Mouse (Mus musculus) hindbrain, embryonic 10.5 days (tissue): Measurements from ENCODE around the gene Myo1g. TPM values are rescaled to one million over a fixed set of nuclear protein-coding genes. Genes with fewer than 3 reads are reported as not detected.

Experiments
- DNase-seq: peaks from one replicate; pipeline ENCODE4 v3.0.0-alpha.2; 2017; ENCODE audit warnings: low spot score
- H3K27ac ChIP-seq: fragments of 300-500 bp; sonication (generic); 2 replicates; pipeline ENCODE4 v1.5.1; 2016; ENCODE audit warnings: mild to moderate bottlenecking, moderate library complexity
- H3K27me3 ChIP-seq: fragments of 300-500 bp; sonication (generic); 2 replicates; pipeline ENCODE4 v1.6.1; 2016; ENCODE audit warnings: mild to moderate bottlenecking; ENCODE audit not compliant: poor library complexity, insufficient read depth, severe bottlenecking
- H3K36me3 ChIP-seq: fragments of 300-500 bp; sonication (generic); 2 replicates; pipeline ENCODE4 v1.6.1; 2016; ENCODE audit warnings: mild to moderate bottlenecking, moderate library complexity
- H3K4me1 ChIP-seq: fragments of 300-500 bp; sonication (generic); replicated peaks from 2 replicates; pipeline ENCODE4 v1.6.1; 2016; ENCODE audit warnings: mild to moderate bottlenecking
- H3K4me3 ChIP-seq: fragments of 300-500 bp; sonication (generic); 2 replicates; pipeline ENCODE4 v1.5.1; 2016; ENCODE audit warnings: mild to moderate bottlenecking, moderate library complexity
- H3K9me3 ChIP-seq: fragments of 300-500 bp; sonication (generic); 2 replicates; pipeline ENCODE4 v1.6.1; 2016; ENCODE audit warnings: mild to moderate bottlenecking, moderate library complexity
- WGBS: fragments of 180-500 bp; shearing (Covaris S2); methylation state at CpG from one replicate; pipeline ENCODE4 v1.1.7; 2016; 5-methylcytosine and 5-hydroxymethylcytosine counted together
- polyA plus RNA-seq: library from polyadenylated mRNA; unstranded; fragments of >200 nt; fragmentation: Nextera tagmentation; extraction: Ambion mirVana; gene quantifications from 2 replicates; pipeline ENCODE4 v1.2.1, GENCODE M21; 2016

Gene Myo1g
- 1.1 TPM in 2 replicates for polyA plus RNA-seq

DNA sequence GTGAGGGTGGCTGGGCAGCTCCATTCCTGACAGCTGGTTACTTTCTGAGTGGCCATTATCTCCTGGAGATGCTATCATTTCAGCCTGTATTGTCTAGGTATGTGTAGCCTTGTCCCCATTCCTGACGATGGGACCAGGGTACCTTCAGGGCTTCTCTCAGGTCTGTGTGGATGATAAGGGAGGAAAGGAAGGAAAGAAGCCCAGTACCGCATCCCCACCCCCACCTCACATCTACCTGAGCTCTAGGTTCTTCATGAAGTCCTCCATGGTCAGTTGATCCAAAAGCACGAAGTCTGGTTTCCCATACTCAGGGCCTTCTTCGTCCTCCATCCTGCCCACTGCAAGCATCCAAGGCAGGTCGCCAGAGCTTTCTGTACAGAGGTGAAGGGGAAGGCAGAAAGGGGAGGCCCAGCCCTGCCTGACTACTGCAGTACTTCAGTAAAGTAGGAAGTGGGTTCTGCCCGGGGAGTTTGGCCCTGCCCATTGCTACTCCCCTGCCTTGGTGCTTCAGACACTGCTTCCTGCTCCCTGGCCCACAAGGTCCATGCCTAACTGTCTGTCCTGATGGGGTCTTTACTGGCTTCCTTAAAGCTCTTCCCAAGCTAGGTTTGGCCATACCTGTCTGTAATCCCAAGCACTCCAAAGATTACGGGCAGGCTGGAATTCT lies at the start of gene Myo1g:
Gene Myo1g, minus strand, starts transcription at position 459 of the 667 bp plus-strand sequence.
- WGBS = 80% methylated on average over 7 of the region's 7 CpGs
- H3K9me3 ChIP-seq = no peaks in the 10 kb centered on the region
- no peak within 1 kb of the TSS for H3K4me3 ChIP-seq
- H3K4me1 ChIP-seq = peaks cover 1% of the 10 kb centered on the region; the same call in 1 of the 2 replicates
- no peak within 1 kb of the TSS for H3K27ac ChIP-seq
- DNase-seq = no peak
- no peaks in the 10 kb centered on the region for H3K27me3 ChIP-seq
- H3K36me3 ChIP-seq = peaks cover 24% of the 10 kb centered on the region

GRCm38 (mm10) chr11:6569410-6569777 lies 48.6 kb upstream of the Myo1g start:
- Histone ChIP-seq H3K9me3 (no peaks in the 10 kb centered on the region), H3K4me1 (peaks cover 10% of the 10 kb centered on the region), H3K4me3 (no peak overlapping the region), H3K36me3 (peaks cover 70% of the 10 kb centered on the region), H3K27me3 (no peaks in the 10 kb centered on the region), H3K27ac (peak overlapping the region; percentile 36; the same call in 1 of the 2 replicates)
- no peak for DNase-seq
- 69% methylated on average over 3 of the region's 3 CpGs for WGBS

GRCm38 (mm10) chr11:6568584-6569409 lies 48.0 kb upstream of the Myo1g start:
- Histone ChIP-seq H3K4me1 (peaks cover 10% of the 10 kb centered on the region), H3K27me3 (no peaks in the 10 kb centered on the region), H3K27ac (peak overlapping the region; percentile 36; the same call in 1 of the 2 replicates), H3K4me3 (no peak overlapping the region), H3K36me3 (peaks cover 72% of the 10 kb centered on the region), H3K9me3 (no peaks in the 10 kb centered on the region)
- WGBS = 72% methylated on average over 11 of the region's 11 CpGs
- no peak for DNase-seq

- Histone ChIP-seq H3K4me1 (peaks cover 10% of the 10 kb centered on the region), H3K9me3 (no peaks in the 10 kb centered on the region), H3K27me3 (no peaks in the 10 kb centered on the region), H3K4me3 (no peak overlapping the region), H3K27ac (no peak overlapping the region), H3K36me3 (peaks cover 72% of the 10 kb centered on the region)
- no peak for DNase-seq
- WGBS = 93% methylated on average over 8 of the region's 8 CpGs
Measured at GRCm38 (mm10) chr11:6567951-6568350, 47.2 kb upstream of the Myo1g start.

GRCm38 (mm10) chr11:6566496-6566895 lies 45.7 kb upstream of the Myo1g start:
- Histone ChIP-seq H3K36me3 (peaks cover 68% of the 10 kb centered on the region), H3K9me3 (no peaks in the 10 kb centered on the region), H3K27me3 (no peaks in the 10 kb centered on the region), H3K4me1 (peaks cover 10% of the 10 kb centered on the region), H3K27ac (no peak overlapping the region), H3K4me3 (no peak overlapping the region)
- DNase-seq = no peak
- 88% methylated on average over 4 of the region's 4 CpGs for WGBS

- Histone ChIP-seq H3K36me3 (peaks cover 55% of the 10 kb centered on the region), H3K9me3 (no peaks in the 10 kb centered on the region), H3K4me1 (no peaks in the 10 kb centered on the region), H3K4me3 (no peak overlapping the region), H3K27me3 (no peaks in the 10 kb centered on the region), H3K27ac (no peak overlapping the region)
- WGBS = 94% methylated on average over 4 of the region's 4 CpGs
- DNase-seq = no peak
Measured at GRCm38 (mm10) chr11:6563201-6563600, 42.4 kb upstream of the Myo1g start.

- Histone ChIP-seq H3K27me3 (no peaks in the 10 kb centered on the region), H3K9me3 (no peaks in the 10 kb centered on the region), H3K36me3 (peaks cover 55% of the 10 kb centered on the region), H3K27ac (no peak overlapping the region), H3K4me1 (no peaks in the 10 kb centered on the region), H3K4me3 (no peak overlapping the region)
- WGBS = 93% methylated on average over 6 of the region's 6 CpGs
- DNase-seq = no peak
Measured at GRCm38 (mm10) chr11:6562359-6562758, 41.6 kb upstream of the Myo1g start.

GRCm38 (mm10) chr11:6561474-6561873 lies 40.7 kb upstream of the Myo1g start:
- Histone ChIP-seq H3K4me1 (no peaks in the 10 kb centered on the region), H3K9me3 (no peaks in the 10 kb centered on the region), H3K27ac (no peak overlapping the region), H3K36me3 (peaks cover 56% of the 10 kb centered on the region), H3K4me3 (no peak overlapping the region), H3K27me3 (no peaks in the 10 kb centered on the region)
- WGBS = 92% methylated on average over 4 of the region's 4 CpGs
- DNase-seq = no peak

DNA sequence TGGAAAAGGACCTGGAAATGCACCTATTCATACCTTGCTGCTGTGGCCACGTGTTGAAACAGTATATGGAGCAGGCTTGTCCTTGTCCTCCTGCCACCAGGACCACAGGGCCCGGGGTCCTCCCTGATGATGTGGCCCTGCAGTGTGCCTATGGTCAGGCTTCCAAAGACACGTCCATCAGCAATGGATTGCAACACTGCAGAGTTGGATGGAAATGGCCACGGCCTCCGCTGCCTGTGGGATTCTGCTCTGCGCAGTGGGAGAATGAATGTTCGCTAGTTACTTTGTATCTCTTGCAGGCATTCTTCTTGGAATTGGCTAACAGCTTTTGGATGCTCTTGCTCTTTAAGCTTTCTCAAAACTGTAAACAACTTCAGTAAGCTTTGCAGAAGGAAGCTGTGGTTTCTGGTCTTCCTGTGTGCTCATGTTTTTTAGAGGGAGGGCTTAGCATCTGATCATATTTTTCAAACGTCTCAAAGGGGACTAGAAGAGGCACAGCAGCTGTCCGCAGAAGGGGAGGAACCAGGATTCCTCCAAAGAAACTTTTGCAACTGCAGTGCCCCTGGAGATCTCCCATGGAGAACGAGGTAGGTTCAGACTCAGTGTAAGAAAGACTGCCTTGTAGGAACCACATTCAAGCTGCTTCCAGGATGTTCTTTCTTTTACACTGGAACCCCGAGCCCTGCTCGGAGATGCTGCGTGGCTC lies 40.0 kb upstream of the Myo1g start:
- Histone ChIP-seq H3K27ac (no peak overlapping the region), H3K36me3 (peaks cover 58% of the 10 kb centered on the region), H3K4me1 (no peaks in the 10 kb centered on the region), H3K4me3 (no peak overlapping the region), H3K27me3 (no peaks in the 10 kb centered on the region), H3K9me3 (no peaks in the 10 kb centered on the region)
- whole genome bisulfite sequencing = 88% methylated on average over 13 of the region's 13 CpGs
- DNase-seq = no peak

GRCm38 (mm10) chr11:6559996-6560395 lies 39.2 kb upstream of the Myo1g start:
- no peak overlapping the region for H3K4me3 ChIP-seq
- 95% methylated on average over 2 of the region's 2 CpGs for WGBS
- no peak overlapping the region for H3K27ac ChIP-seq
- H3K27me3 ChIP-seq = no peaks in the 10 kb centered on the region
- no peak for DNase-seq
- H3K36me3 ChIP-seq = peaks cover 55% of the 10 kb centered on the region
- H3K4me1 ChIP-seq = no peaks in the 10 kb centered on the region
- H3K9me3 ChIP-seq = no peaks in the 10 kb centered on the region

DNA sequence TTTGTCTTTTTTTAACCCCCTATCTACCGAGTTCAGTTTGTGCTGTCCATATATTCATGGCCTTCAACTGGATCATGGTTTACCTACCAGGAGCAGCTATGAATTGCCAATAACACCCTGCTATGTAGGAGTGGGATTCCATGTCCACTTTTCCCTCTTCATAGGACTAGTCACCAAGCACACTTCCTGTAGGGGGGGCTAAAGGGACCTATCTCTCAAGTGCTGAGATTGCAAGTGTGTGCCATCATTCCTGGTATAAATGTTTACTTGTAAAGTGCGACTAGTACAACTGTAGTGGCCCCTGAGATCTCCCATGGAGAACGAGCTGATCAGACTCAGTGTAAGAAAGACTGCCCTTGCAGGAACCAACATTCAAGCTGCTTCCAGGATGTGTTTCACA lies 37.5 kb upstream of the Myo1g start:
- H3K36me3 ChIP-seq = peaks cover 52% of the 10 kb centered on the region

GRCm38 (mm10) chr11:6550201-6550600 lies 29.4 kb upstream of the Myo1g start:
- peaks cover 17% of the 10 kb centered on the region for H3K4me1 ChIP-seq
- no peaks in the 10 kb centered on the region for H3K9me3 ChIP-seq
- H3K4me3 ChIP-seq = no peak overlapping the region
- no peaks in the 10 kb centered on the region for H3K27me3 ChIP-seq
- H3K27ac ChIP-seq = no peak overlapping the region
- no peak for DNase-seq
- H3K36me3 ChIP-seq = peaks cover 51% of the 10 kb centered on the region
- 91% methylated on average over 3 of the region's 3 CpGs for WGBS

More for the DNA sequence above, 37.5 kb upstream of the Myo1g start:
- H3K4me1 ChIP-seq = 0 out of 2 replicates have a peak, but pooled peaks cover 3% of the 10 kb centered on the region
- 93% methylated on average over 3 of the region's 3 CpGs for WGBS
- no peak overlapping the region for H3K27ac ChIP-seq
- DNase-seq = no peak
- no peak overlapping the region for H3K4me3 ChIP-seq
- no peaks in the 10 kb centered on the region for H3K27me3 ChIP-seq
- no peaks in the 10 kb centered on the region for H3K9me3 ChIP-seq

DNA sequence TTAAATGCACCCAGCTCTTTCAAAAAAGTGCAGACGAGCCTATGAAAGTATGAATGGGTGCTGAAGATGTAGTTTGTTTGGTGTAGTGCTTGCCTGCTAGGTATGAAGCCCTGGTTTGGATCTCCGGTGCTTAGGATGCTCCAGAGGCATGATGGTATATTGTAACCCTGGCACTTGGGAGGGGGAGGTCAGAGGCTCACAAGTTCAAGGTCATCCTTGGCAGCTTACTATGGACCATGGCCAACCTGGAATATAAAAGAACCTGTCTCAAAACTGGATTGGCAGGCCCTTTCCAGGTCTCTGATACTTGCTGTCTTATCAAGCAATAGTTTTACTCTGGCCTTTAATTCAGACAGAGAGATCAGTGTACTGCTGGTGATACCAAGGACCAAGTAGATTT lies 29.0 kb upstream of the Myo1g start:
- Histone ChIP-seq H3K4me1 (peaks cover 16% of the 10 kb centered on the region), H3K36me3 (peaks cover 51% of the 10 kb centered on the region), H3K4me3 (no peak overlapping the region), H3K9me3 (no peaks in the 10 kb centered on the region), H3K27me3 (no peaks in the 10 kb centered on the region), H3K27ac (no peak overlapping the region)
- WGBS = 90% methylated on average over 2 of the region's 2 CpGs
- no peak for DNase-seq
